Mouse (Mus musculus) adrenal gland, adult 2 months (tissue): ENCODE data around the gene Resf1. TPM values are rescaled to one million over a fixed set of nuclear protein-coding genes. Genes with fewer than 3 reads are reported as not detected.
"Not testable (repeated sequence)": the region's sequence is repeated elsewhere in the genome, so short reads cannot be mapped to it uniquely, and the experiment has no call there.

Experiments used
- DNase-seq: peaks from one replicate; pipeline ENCODE4 v3.0.0; 2021
- long read RNA-seq: library from polyadenylated mRNA; stranded (forward); transcript quantifications from one replicate; pipeline ENCODE4 v2.0.0, GENCODE M21; 2021
- polyA plus RNA-seq: library from polyadenylated mRNA; depleted of rRNA; stranded (reverse); fragments of >200 nt; gene quantifications from 2 replicates; pipeline ENCODE4 v1.2.3, GENCODE M21; 2012; rRNA removed
- total RNA-seq, 2 experiments: library from RNA; stranded (reverse); gene quantifications; 2 replicates each; pipeline ENCODE4 v1.2.3; 2021

Gene Resf1
- 10 to 100 TPM; 22.6 to 38.7 TPM for total RNA-seq
- 7.4 and 11.3 TPM in 2 replicates for polyA plus RNA-seq
- long read RNA-seq, partial matches to known transcripts = 0 of 3 reads
- long read RNA-seq, other reads (novel, unspliced or antisense) = 3 of 3 reads

DNA sequence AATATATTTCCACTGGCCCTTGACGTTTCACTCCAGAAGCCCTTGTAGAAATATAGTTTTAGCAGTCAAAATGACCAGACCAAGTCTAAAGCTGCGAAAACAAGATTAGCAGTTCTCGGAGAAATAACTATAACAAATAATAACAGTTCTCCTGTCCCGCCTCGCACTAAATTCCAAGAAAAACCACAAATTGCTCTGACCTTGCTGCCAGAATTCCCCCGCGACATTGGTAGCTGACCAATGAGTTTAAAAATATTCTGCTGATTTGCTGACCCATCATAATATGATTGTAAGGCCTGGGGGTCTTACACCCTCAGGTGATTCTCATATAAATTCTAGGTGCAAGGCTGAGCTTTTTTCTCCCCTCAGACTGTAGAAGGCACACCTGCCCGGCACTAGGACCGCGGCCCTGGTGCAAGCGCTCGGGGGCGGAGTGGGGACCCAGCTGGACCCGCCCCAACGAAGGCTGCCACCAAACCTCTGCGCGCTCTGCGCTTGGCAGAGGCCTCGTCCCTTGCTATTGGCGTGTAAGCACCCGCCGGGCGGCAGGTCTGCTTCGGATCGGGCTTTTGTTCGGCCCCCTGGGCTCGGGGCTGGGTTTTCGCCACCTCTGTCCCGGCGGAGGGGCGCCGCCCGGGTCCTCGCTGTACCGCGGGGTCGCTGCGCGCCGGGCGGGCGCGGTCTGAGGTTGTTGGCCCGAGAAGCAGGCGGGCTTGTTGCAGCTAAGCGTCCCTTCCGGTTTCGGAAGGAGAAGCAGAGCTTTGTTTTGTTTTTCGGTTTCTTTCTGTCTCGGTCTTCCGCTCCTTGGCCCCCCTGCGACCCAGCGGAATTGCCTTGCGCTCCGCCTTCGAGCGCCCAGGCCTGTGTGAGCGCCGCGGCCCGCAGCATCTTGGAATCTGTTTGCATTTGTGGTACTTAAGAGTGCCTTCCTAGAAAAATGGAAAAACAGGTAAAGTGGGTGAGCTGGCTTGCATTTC is at the start of gene Resf1:
TSS of gene Resf1 (plus strand) at position 459 of the 977 bp plus-strand sequence.
- peak; percentile 94 for DNase-seq

DNA sequence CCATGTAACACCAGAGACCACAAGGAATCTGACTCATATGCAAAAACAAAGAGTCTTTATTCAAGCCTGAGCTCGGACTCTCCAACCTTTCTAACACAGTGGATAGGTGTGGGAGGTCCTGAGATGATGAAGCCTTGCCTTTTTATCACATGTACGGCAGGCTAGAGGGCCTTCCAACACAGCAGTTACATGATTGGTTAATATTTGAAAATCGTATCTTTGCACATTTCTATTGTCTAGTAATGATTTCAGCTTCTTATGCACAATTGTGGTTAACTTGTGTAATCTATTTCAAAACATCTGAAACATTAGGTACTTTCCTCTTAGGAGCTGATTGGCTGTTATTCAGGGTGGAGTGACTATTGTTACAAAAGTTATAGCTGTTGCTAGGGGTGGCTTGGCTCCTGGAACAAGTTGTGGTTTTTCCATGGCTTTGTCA is 48.4 kb upstream of the Resf1 start:
- DNase-seq = no peak

DNA sequence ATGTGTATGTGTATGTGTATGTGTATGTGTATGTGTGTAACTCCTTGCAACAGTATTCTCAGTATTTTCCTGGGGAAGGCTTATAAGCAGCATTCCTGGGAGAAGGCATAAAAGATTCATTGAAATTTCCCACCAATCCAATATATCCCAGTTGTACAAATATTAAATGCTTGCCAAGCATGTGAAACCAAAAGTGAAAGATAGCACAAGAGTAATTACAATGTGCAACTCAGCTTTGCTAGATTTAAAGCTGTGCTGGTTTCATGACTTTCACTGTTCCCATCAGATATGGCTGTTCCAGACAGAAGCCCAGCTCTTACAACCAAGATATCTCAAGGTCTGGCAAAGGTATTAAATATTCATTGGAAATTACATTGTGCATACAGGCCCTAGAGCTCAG is 41.3 kb upstream of the Resf1 start:
- DNase-seq = no peak

DNA sequence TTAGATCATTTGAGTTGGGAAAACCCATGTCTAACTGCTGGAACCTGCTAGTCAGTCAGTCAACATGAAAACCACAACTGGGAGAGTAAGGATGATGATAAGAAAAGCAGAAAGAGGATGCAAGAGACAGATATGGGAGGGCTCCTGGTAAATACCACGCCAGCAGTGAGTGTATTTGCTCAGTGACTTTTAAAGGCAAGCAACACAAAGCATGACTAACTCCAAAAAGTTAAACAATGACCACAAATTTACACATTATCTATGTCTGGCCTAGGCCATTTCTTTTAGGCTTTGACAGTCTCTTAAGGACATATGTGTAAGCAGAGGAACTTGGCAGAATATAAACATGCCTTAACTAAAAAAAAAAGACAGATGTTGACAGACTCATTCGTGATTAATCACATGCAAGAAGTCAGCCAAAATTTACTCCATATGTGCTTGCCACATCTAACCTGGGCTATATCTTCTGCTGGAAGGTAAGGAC is 30.9 kb upstream of the Resf1 start:
- DNase-seq = no peak

DNA sequence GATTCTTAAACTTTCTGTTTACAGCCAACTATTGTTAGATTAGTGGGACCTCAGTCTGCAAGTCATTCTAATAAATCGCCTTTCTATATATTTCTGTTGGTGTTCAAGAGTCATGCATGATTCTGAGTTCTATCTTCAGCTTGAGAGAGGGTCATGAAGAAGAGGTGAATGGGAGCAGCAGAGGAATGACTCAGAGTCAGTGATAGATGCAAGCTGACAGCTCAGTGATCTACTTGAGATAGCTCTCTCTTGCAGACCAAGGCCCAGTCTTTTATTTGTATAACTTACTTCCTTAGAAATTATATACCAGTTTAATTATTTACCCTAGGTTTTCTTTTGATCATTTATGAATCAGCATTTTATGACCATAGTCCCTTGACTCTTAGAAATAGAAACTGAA is 30.3 kb upstream of the Resf1 start:
- no peak for DNase-seq

DNA sequence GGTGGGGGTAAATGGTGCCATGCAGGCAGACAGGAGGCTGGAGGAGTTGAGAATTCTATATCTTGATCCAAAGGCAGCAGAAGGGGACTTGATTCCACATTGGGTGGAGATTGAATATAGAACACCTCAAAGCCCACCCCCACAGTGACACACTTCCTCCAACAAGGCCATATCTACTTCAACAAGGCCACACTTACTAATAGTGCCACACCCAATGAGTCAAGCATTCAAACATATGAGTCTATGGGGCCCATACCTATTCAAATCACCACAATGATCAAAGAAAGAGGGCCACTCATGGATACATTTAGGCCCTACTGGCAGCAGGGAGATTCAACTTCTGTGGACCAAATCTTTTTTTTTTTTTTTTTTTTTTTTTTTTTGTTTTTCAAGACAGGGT is 28.7 kb upstream of the Resf1 start:
- DNase-seq = no peak

DNA sequence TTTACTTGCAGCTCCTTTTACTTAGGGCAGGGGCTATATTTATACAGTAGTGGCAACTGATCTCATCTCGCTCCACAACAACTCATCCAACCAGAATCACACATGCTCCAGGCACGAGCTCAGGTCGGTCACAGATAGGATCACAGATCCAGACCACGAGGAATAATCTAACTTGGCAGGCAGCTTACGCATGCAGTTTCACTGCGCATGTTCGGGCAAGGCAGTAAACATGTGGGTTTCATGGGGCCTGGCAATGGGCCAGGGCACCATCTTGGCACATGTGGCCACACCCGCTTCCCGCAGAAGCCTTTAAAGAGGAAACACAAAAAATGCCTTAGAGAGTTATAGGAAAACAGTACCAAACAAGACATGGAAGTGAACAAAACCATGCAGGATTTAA is 21.0 kb upstream of the Resf1 start:
- DNase-seq = not testable (repeated sequence)

DNA sequence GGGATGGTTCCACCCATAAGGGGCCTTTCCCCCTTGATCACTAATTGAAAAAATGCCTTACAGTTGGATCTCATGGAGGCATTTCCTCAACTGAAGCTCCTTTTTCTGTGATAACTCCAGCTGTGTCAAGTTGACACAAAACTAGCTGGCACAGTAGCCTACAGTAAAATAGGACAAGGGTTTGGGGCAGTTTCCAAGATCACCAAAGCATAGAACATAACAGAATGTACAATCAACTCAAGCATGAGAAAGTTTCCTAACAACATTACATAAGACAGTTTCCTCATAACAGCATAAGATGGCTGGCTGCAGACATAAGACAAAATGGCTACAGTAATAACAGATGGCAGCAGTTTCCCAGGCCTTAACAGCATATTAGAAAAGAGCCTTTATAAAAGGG is 6.0 kb upstream of the Resf1 start:
- DNase-seq = not testable (repeated sequence)

DNA sequence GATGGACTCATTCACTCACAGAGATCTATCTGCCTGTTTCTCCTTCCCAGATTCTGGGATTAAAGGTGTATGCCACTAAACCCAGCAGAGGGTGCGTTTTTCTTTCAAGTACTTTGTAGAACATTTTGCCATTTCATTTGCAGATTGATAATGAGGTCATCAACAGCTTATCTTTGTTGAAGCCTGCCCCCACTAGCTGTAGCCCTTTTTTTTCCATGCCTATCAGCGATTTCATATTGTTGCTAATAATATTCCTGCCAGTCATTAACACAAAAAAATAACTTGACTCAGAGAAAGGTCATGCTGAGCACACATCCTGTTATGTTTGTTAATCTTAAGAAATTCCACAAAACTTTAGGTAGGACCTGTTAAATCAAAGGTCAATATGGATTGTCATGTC is 2.1 kb upstream of the Resf1 start:
- DNase-seq = no peak

DNA sequence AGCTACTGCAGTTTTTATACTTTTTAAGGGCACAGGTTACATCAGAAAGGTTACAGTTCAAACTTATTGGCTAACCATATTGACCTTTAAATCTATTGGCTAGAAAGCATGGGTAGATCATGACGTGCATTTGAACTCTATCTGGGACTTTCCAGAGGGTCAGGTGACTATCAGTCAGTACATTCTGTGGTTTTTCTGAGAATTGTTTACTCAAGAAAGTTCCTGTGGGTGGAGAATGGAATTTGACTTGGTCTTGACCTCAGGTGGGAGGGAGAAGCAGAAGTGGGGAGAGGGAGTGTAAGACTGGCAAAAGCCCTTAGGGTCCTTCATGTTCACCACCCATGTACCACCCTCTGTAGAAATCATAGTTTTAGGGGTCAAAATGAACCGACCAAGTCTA is 1.4 kb upstream of the Resf1 start:
- no peak for DNase-seq

DNA sequence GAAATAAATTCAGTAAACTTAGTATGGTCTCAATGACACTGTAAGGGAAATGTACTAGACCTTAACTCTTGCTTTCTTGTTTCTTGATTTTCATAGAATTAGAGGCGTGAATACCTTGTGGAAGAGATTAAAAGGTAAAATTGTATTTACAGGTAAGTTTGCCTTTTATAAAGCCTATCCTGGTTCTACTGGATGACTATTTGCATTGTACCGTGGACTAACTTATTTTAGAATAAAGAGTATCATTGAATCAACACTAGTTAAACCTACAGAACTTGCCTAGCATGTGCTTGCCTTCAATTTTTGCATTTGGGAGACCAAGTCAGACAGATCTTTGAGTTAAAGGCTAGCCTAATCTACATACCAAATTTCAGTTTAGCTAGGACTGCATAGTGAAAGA is 1.0 kb downstream of the Resf1 start:
- no peak for DNase-seq

DNA sequence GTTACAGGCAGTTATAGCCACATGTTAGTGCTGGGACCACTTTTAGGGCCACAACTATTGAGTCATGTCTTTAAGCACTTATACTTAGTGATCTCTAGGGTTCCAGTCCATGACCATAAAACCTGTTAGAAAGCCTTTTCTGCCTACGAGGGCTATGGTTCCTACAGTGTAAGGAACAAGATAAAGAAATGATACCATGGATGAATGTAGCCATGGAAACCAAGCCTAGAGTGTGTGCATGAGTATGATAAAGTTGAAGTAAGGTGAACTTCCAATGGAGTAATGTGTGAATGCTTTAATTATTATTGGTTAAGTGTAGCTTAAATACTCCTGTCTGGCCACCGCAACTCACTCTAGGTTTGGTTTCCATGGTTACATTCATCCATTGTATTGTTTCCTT is 1.8 kb downstream of the Resf1 start:
- no peak for DNase-seq

DNA sequence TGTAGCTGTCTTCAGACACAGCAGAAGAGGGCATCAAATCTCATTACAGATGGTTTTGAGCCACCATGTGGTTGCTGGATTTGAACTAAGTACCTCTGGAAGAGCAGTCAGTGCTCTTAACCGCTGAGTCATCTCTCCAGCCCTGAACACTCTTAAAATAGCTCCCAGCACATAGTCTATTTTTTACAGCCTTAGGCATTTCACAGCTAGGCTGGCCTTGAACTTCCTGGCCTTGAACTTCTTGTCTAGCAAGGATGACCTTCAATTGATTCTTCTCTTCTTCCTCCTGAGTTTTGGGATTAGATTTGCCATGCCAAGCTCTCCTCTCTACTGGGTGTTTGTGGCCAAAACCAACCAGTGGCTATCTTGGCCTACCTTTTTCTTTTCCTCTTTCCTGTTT is 2.6 kb downstream of the Resf1 start:
- DNase-seq = peak; percentile 44

DNA sequence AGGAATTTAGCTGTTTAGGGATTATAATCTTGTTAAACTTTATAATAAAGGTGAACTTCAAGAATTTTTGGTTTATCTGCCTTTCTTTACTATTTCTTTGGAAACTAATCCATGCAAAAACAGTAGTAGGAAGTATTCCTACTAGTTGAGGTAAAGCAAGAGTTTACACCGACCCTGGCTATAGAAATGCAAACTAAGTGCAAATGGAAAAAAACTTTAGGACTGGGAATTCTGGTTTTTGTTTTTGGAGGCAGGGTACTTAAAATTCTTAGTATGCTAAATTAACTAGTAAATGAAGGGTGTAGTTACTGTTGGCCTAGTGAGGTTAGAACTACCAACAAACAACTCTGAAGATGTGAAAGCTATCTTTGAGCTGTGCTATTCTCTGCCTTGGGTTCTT is 3.0 kb downstream of the Resf1 start:
- no peak for DNase-seq

DNA sequence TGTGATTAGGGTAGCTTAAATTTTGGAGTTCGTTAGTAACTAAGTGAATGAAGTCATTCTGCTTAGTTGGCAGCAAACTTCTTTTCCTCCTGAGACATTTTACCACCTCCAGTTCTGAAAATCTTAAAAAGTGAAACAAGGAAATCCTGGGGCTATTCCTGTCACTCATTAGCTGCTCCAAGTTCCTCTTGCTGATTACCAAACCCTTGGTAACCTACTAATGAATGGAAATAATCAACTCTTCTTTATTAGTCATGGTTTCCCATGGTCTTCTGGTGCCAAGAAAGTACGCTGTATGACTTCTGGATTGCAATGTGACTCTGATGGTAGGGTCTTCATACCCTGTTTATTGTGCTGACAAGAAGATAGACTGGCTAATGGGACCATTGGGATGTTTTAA is 5.7 kb downstream of the Resf1 start:
- no peak for DNase-seq

DNA sequence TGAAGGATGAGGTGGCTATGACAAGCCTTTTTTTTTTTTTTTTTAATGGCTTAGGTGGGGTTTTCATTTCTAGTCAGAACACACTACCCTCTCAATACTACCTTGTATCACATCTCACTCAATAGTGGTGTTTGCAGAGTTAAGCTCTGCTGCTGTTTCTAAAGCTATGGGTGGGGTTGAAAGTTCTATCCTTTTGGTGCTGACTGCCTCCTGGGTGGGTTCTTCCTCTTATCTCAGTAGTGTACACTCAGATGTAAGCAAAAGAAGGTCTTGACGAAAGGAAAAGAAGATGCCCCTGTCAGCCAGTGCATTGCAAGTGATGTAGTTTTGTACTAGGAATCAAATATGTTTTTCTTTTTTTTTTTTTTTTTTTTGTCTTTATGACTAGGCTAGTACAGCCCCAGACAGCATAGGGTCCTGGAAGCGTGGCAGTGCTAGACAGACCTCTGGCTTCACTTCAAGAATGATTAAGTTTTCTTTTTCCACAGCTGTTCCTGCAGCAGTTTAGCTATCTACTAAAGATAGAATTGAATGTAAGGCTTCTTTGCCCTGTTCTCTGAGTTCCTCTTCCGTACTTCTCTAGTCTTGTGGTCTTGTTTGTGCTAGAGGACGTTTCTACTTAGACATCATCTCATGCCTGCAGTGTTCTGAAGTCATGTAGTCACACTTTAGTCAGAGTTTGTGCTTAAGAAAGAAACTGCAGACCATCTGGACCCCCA is 14.5 kb downstream of the Resf1 start:
- no peak for DNase-seq

DNA sequence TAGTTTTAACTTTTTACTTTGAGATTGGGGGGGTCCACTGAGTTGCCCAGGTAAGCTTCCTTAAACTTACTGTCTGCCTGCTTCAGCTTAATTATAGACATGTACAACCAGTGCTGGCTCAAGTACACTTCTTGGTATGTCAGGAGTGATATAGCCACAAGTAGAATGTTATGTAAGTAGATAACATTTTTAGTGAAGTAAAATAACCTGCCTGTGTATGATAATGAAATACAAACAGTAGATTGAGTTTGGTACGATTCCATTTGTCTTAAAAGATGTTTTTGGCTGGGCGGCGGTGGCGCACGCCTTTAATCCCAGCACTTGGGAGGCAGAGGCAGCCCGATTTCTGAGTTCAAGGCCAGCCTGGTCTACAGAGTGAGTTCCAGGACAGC is 15.0 kb downstream of the Resf1 start:
- DNase-seq = no peak

DNA sequence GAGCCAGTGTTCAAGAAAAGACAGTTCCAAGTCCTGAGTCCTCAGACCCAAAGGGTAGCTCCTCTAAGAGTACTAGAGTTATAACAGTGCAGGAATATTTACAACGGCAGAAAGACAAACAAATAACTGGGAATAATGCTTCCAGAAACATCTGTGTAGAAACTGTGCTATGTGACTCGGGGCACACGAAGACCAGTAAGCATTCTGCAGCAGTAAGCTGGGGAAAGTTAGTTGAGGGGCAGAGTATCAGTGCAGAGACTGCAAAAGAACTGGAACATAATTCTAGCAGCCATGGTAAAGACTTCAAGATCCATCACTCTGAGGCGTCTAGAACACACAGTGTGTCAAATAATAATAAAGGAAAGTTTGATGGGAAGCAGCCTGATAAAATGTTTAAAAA is 19.9 kb downstream of the Resf1 start:
- DNase-seq = no peak

DNA sequence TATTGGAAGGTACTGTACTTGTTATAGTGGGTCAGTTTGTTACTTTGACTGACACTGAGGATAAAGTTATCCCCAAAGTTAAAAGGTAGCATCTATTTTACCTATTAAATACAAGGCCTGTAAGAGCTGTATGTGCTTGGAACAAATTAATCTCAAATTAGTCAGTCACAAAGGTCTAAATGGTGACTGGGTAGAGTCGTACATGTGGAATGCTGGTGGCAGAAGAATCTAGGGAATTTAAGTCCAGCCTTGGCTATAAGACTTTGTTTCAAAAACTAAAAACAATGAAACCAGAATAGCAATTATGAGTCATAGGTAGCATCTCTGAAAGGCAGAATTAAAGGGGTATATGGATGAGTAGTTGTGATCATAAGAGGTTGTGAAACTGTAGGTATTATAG is 21.1 kb downstream of the Resf1 start:
- no peak for DNase-seq

DNA sequence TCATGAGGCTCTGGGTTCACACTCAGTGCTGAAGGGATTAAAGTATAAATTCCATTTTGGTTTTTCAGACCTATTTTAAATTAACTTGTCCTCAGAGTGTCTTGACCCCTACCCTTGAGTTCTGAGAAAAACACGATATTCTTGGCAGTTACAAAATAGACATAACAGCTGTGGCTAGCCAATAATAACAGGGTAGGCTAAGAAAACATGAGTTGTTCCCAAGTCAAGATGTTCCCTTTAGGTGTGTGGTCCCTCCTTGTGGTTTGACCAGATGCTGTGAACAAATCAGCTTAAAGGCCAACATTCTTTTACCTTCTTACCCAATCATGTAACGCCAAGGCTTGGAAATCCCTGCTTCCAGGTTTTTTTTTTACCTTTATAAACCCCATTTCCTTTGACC is 23.8 kb downstream of the Resf1 start:
- no peak for DNase-seq

DNA sequence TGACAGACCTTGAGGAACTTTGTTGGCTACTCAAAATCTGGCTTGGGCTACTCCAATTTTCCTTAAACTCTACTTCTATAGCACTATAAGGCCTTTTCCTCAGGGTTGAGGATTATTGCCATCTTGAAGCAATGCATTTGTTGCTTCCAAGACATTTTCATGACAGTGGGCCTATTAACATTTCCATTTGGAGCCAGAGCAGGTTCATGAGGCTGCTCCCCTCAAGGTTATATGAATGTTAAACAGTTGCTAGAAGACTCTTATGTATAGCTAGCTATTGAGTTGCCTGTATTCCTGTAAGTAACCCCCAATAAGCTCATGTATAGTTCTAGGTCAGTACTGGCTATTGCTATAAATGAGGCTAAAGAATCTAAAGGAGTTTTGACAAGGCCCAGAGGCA is 28.8 kb downstream of the Resf1 start:
- DNase-seq = no peak

DNA sequence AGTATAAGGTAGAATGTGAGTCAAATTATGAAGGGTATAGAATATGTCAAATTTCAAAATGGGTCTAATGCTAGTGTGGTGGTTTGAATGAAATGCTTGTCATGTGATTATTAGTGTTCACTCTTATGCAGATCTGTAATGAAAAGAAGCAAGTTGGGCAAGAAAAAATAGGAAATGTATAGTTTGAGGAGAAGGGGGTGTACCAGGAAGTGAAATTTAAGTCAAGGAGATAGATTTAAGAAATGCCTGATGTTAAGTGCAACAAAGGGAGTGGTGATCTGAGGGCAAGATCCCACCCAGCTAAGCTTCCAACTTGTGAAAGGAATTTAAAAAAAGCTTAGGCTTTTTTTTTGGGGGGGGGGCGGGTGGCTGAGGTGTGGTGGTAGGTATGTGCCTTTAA is 29.4 kb downstream of the Resf1 start:
- no peak for DNase-seq

DNA sequence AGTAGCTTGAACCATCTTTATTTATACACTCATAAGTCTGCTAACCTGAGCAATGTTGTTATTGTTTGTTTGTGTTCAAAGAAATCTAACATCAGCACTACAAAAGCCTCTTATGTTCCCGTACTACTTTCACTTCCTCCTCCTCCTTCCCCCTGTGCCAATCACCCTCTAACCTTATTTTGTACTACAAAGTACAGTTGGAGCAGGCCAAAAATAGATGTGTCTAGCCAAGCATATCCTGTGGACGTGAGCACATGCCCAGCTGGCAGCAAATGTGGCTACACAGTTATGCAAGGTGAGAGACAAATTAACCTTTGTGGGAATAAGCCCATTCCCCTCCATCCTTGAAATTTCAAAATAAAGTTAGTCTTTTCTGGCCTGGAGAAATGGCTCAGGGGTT is 34.6 kb downstream of the Resf1 start:
- DNase-seq = peak; percentile 10
